Mouse (Mus musculus) ES-E14 (cell line): ENCODE results near the gene Mcfd2. TPM values are rescaled to one million over a fixed set of nuclear protein-coding genes. Genes with fewer than 3 reads are reported as not detected.
"Not testable (repeated sequence)": the region's sequence is repeated elsewhere in the genome, so short reads cannot be mapped to it uniquely, and the experiment has no call there.

Experiments
- DNase-seq: peaks from one replicate; pipeline ENCODE4 v3.0.0-alpha.2; 2013; ENCODE audit warnings: low read depth, low spot score
- H3K27ac ChIP-seq: 2 replicates; pipeline ENCODE4 v1.5.1; 2012; ENCODE audit warnings: low read depth, mild to moderate bottlenecking, low read length, moderate library complexity, mixed read lengths; ENCODE audit not compliant: poor library complexity, insufficient read depth, severe bottlenecking
- H3K36me3 ChIP-seq: 2 replicates; pipeline ENCODE4 v1.6.1; 2012; ENCODE audit warnings: mild to moderate bottlenecking, low read length, moderate library complexity, mixed read lengths; ENCODE audit not compliant: control insufficient read depth, poor library complexity, insufficient read depth, severe bottlenecking
- H3K4me1 ChIP-seq, 2 experiments: fragments of 150-350 bp in 1 of 2; sonication (generic) in 1 of 2; 2 replicates each; pipeline ENCODE4 v1.6.1; 2012; ENCODE audit warnings: low read length in 2 of 2, mild to moderate bottlenecking in 1 of 2, mixed read lengths in 1 of 2; ENCODE audit not compliant: control insufficient read depth in 2 of 2, insufficient read depth in 2 of 2, poor library complexity in 1 of 2
- H3K4me3 ChIP-seq, 2 experiments: fragments of 150-350 bp in 1 of 2; sonication (generic) in 1 of 2; 2 replicates each; pipeline ENCODE4 v1.5.1; 2012; ENCODE audit warnings: low read length in 2 of 2, low read depth in 1 of 2, mild to moderate bottlenecking in 1 of 2, mixed read lengths in 1 of 2; ENCODE audit not compliant: insufficient read depth in 1 of 2, poor library complexity in 1 of 2, severe bottlenecking in 1 of 2
- H3K9ac ChIP-seq: 2 replicates; pipeline ENCODE4 v1.6.1; 2012; ENCODE audit warnings: low read depth, mild to moderate bottlenecking, low read length, mixed read lengths; ENCODE audit not compliant: poor library complexity, insufficient read depth, severe bottlenecking
- H3K9me3 ChIP-seq: fragments of 150-350 bp; sonication (generic); 2 replicates; pipeline ENCODE4 v1.6.1; 2012; ENCODE audit warnings: low read depth, mild to moderate bottlenecking, low read length; ENCODE audit not compliant: control insufficient read depth, insufficient read depth
- CHD2 ChIP-seq: IDR thresholded peaks from 2 replicates; pipeline ENCODE4 v1.6.1; 2014; ENCODE audit warnings: mild to moderate bottlenecking, low read depth, low read length, inconsistent platforms
- HCFC1 ChIP-seq: IDR thresholded peaks from 2 replicates; pipeline ENCODE4 v1.6.1; 2012; ENCODE audit warnings: low read length, inconsistent platforms, borderline replicate concordance; ENCODE audit not compliant: insufficient read depth
- MAFK ChIP-seq: IDR thresholded peaks from 2 replicates; pipeline ENCODE4 v1.6.1; 2014; ENCODE audit warnings: mild to moderate bottlenecking, low read depth, low read length, inconsistent platforms; ENCODE audit not compliant: insufficient read depth
- ZC3H11A ChIP-seq: IDR thresholded peaks from 2 replicates; pipeline ENCODE4 v1.6.1; 2012; ENCODE audit warnings: low read depth, mild to moderate bottlenecking, inconsistent platforms, low read length, borderline replicate concordance
- ZNF384 ChIP-seq: IDR thresholded peaks from 2 replicates; pipeline ENCODE4 v1.6.1; 2012; ENCODE audit warnings: low read depth, low read length, inconsistent platforms
- in situ Hi-C, 2 experiments: fragments of 600-800 bp; cut with MboI; formaldehyde crosslinking; loops; one replicate each; pipeline ENCODE4 v1.15.1; 2025; ENCODE audit warnings: low sequenced_read_pairs in 2 of 2, inconsistent platforms in 1 of 2; ENCODE audit not compliant: unreplicated experiment in 2 of 2
- total RNA-seq: library from RNA; depleted of rRNA; stranded (reverse); fragments of 300-350 nt; gene quantifications from 2 replicates; pipeline ENCODE4 v1.2.3, GENCODE M21; 2012

Gene Mcfd2
- total RNA-seq, 1 experiment = 81.8 TPM

DNA sequence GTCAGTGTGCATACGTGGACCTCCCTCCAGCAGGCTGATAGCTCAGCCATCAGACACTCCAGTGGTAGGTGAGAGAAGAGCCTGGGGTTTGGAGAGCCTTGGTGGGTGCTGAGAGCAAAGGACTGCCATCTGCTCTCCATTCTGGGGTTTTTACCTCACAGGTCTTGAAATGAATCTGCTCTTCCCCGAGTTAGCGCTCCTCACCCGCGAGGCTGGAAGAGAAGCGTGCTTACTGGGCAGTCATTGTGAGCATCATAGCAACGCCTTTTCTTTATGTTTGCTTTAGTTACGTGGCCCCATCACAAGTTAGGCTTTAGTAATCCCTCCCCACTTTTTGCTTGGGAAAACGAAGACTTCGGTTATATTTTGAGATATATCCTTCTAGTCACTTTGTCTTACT is 34.6 kb upstream of the Mcfd2 start:
- in situ Hi-C loops = no loop called here
- Histone ChIP-seq H3K36me3 (no peaks in the 10 kb centered on the region), H3K4me1 (no peaks in the 10 kb centered on the region), H3K4me3 (no peak overlapping the region), H3K9me3 (no peaks in the 10 kb centered on the region), H3K9ac (no peak overlapping the region), H3K27ac (no peak overlapping the region)
- DNase-seq = no peak
- no peak for TF ChIP-seq CHD2
- TF ChIP-seq HCFC1 = no peak
- no peak for TF ChIP-seq ZC3H11A

- TF ChIP-seq CHD2 (no peak), ZC3H11A (no peak), HCFC1 (no peak), ZNF384 (no peak), MAFK (no peak)
- Histone ChIP-seq H3K9ac (no peak overlapping the region), H3K4me3 (no peak overlapping the region), H3K4me1 (no peaks in the 10 kb centered on the region), H3K27ac (no peak overlapping the region), H3K36me3 (no peaks in the 10 kb centered on the region; the same call in 1 of the 2 replicates), H3K9me3 (no peaks in the 10 kb centered on the region)
- no peak for DNase-seq
- in situ Hi-C loops = no loop called here
Observed at GRCm38 (mm10) chr17:87298944-87299343, 33.2 kb upstream of the Mcfd2 start.

GRCm38 (mm10) chr17:87296701-87297100 is 31.0 kb upstream of the Mcfd2 start:
- H3K36me3 ChIP-seq, H3K9ac ChIP-seq, H3K4me3 ChIP-seq, DNase-seq, H3K9me3 ChIP-seq, in situ Hi-C loops, H3K4me1 ChIP-seq, H3K27ac ChIP-seq: not testable (repeated sequence)

GRCm38 (mm10) chr17:87295738-87296137 is 30.0 kb upstream of the Mcfd2 start:
- peaks cover 3% of the 10 kb centered on the region; the same call in 1 of the 2 replicates for H3K36me3 ChIP-seq
- H3K4me3 ChIP-seq = no peak overlapping the region
- in situ Hi-C loops = no loop called here
- no peak for DNase-seq
- H3K9me3 ChIP-seq = no peaks in the 10 kb centered on the region
- TF ChIP-seq ZNF384 = no peak
- no peak for TF ChIP-seq MAFK
- no peak for TF ChIP-seq CHD2
- no peak for TF ChIP-seq HCFC1
- no peak for TF ChIP-seq ZC3H11A
- H3K27ac ChIP-seq = no peak overlapping the region
- H3K9ac ChIP-seq = no peak overlapping the region
- no peaks in the 10 kb centered on the region for H3K4me1 ChIP-seq

GRCm38 (mm10) chr17:87293125-87293524 is 27.4 kb upstream of the Mcfd2 start:
- DNase-seq = no peak
- no peak for TF ChIP-seq HCFC1
- no peak for TF ChIP-seq ZC3H11A
- TF ChIP-seq ZNF384 = no peak
- no peak for TF ChIP-seq MAFK
- TF ChIP-seq CHD2 = no peak
- no peaks in the 10 kb centered on the region for H3K4me1 ChIP-seq
- no peak overlapping the region for H3K4me3 ChIP-seq
- in situ Hi-C loops = no loop called here
- H3K9me3 ChIP-seq = no peaks in the 10 kb centered on the region
- H3K27ac ChIP-seq = no peak overlapping the region
- peaks cover 3% of the 10 kb centered on the region; the same call in 1 of the 2 replicates for H3K36me3 ChIP-seq
- no peak overlapping the region for H3K9ac ChIP-seq
